Mouse (Mus musculus) liver, postnatal 0 days (tissue): ENCODE measurements around the gene Srek1ip1.

ENCODE experiments used
- CTCF ChIP-seq: sonication (generic); IDR thresholded peaks from 2 replicates; pipeline ENCODE4 v1.5.1; 2016; ENCODE audit warnings: antibody characterized with exemption, low read depth
- EP300 ChIP-seq: IDR thresholded peaks from 2 replicates; pipeline ENCODE4 v1.6.1; 2016; ENCODE audit warnings: antibody characterized with exemption, low read depth, mild to moderate bottlenecking

DNA sequence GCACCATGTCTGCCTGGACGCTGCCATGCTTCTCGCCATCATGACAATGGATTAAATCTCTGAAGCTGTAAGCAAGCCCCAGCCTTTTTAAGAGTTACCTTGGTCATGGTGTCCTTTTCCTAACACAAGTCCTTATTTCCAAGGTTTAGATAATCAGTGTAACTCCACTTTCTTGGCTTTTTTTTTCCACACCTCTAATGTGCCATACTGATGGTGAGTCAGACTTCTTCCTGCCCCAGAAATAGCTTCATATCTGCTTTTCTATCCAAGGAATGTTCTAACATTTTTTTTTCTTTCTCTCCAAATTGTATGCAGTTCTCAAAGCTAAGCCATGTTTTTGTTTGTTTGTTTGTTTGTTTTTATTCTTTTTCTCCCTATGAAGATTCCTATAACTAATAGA lies 77.6 kb downstream of the Srek1ip1 start:
- TF ChIP-seq CTCF (no peak), EP300 (no peak)
